Mouse (Mus musculus) CD4-positive helper T cell, adult 2 months (primary cell): ENCODE data around the gene Vac14.

ENCODE experiments used
- DNase-seq: peaks from one replicate; pipeline ENCODE4 v3.0.0-alpha.2; 2012; ENCODE audit warnings: low read depth, missing footprints, low spot score

Vac14 gene

DNA sequence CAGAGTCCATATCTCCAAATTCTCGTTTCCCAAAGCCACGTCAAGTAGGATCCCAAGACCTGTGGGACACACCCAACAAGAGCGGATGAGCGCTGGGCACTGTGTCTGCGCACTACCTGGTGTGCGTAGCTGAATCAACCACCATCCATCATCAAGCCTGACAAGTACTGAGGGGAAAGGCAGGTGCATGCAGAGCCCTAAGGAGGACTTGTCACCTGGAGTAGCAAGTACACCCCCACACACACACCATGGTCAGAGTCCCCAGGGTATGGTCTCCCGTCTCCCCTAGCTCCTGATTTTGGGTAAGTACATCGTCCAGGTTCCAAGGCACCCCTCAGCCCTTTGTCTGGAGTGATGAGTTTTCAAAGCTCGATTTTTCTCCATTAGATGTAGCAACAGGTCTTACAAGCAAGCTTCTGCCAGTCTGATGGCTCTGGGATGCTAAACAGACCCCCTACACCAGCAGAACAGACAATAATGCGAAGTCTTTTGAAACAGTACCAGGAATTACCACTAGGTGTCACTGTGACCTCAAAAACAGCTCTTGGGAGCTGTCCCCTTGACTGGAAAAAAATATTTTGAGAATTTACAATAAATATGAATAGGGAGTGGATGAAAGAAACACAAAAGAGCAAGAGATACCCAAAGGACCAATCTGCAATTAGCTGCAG is 131.2 kb downstream of the Vac14 start:
- peak; percentile 57 for DNase-seq

DNA sequence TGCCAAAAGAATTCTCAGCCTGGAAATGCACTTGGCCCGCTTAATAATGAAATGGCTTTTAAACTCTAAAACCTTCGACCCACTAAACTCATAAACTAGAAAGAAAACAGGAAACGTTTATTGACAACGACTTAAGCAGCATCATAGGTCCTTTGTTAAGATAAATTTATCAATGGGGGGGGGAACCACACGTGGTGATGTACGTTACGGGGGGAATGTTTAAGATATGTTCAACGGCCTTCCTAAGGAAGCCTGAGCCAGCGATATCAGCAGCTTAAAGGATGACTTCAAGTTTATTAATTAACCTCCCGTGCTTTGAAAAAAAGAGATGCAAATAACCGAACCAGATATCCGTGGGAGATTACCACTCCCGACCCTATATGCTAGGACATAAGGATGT is 131.9 kb downstream of the Vac14 start:
- DNase-seq = no peak

DNA sequence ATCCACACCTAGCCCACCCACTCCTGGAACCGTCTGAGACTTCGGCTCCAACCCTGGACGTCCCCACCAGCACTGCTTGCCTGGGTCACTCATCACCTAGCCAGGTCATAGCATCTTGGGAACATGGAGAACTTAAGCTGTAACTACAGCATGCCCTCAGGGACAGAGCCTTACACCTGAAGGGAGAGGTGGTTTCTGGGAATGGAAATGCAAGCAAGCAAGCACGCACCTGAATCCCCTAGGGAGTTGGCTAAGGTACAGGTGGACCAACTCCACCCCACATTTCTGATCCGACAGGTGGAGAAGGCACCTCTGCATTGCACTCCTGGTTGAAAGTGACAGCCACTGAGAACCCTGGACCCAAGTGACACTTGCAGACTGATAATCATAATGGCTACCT is 133.1 kb downstream of the Vac14 start:
- no peak for DNase-seq

DNA sequence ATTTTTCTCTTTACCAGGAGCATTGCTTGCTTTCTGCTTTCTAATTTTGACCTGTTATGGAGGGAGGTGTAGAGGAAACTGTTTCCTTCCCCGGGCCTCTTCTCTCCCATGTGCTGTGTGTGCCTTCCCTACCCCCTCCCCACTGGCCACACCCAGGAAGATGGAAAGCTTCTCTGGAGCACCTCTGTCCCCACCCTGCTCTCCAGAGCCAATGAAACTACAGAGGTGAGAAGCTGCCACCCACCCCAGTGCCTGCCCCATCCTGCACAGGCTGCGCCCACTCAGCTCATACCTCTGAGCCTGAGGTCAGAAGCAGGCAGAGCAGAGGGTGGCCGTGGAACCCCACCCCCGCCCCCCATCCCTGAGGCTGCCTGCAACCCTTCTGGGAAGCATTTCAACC is 136.3 kb downstream of the Vac14 start:
- no peak for DNase-seq

DNA sequence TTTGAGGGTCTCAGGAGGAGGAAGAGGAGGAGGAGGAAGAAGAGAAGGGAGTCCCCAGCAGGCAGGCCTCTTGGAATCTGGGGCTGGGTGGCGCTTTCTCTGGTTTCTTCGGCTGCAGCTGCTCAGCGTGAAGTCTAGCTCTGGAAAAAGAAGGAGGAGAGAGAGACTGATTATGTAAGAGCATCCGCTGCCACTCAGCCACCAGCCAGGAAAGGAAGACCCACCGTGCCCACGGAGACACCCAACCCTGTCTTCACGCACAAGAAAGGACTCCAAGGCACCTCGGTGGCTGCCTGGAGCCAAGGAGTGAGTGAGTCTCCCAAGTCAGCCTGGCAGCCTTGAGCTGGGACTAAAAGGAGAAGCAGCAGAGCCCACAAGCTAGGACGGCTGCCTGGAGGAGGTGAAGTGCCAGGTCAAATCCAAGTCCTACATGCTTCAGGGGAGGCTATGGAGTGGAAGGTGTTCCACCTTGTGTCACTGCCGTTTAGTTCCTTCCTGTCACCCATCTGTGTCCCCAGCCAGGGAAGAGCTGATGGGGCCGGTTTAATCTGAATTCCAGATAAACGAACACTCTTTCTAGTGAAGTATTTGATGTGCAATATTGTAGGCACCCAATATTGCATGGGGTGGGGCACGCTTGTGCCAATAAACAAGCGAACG is 137.3 kb downstream of the Vac14 start:
- no peak for DNase-seq

DNA sequence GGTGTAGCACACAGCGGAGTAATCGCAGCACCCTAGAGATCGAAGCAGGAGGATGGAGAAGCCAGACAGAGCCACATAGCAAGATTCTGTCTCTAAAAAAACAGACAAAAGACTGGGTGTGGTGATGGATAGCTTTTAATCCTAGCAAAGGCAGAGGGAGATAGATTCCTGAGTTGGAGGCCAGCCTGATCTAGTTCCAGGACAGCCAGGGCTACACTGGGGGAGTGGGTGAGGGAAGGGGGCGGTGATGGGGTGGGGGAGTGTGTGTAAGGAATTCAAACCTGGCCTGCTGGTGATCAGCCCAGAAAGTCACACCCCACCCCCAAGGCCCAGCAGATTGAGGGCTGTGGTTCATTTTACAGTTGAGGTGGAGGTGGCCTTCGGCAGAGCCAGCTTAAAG is 137.8 kb downstream of the Vac14 start:
- DNase-seq = no peak

DNA sequence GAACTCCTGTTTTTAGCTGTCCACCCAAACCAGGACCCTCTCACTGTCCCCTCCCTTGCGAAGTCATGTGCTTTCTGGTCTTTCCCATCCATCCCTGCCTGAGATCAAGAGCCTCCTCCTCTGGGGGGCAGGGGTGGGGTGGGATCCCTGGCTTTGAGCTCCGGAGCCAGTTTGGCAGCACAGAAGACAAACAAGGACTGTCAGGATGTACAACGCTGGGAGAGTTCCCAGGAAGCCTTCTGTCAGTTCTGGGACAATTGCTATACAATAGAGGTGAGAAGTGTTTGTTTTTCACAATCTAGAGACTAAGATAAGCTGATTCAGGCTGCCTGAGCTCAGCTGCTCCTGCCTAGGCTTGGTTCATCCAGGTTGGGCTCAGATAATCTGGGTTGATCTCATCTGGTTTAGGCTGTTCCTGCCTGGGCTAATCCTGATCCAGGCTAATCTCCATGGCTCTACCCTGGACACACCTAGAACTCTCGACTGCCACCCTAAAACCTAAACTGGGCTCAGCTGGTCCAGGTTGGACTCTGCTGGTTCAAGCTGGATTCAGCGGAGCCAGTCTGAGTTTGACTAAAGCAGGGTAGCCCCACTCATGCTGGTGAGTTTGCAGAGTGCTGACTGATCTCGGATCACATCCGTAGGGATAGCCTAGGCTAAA is 142.0 kb downstream of the Vac14 start:
- no peak for DNase-seq

DNA sequence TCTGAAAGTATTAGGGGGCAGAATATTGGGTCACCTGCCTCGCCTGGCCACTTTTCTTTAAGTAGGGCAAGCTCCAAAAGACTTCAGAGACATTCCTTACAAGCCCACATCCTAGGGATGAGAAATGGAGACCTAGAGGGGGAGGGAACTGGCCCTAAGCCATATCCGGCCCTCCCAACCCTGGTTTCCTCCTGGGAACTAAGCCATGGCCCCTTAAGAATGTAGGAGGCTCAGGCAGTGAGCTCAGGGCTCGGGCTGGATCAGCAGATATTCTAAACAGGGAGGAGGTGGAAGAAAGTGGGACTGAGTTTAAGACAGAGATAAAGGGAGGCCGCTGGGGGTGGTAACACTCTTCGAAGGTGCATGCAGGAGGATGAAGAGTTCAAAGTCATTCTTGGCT is 142.8 kb downstream of the Vac14 start:
- no peak for DNase-seq

DNA sequence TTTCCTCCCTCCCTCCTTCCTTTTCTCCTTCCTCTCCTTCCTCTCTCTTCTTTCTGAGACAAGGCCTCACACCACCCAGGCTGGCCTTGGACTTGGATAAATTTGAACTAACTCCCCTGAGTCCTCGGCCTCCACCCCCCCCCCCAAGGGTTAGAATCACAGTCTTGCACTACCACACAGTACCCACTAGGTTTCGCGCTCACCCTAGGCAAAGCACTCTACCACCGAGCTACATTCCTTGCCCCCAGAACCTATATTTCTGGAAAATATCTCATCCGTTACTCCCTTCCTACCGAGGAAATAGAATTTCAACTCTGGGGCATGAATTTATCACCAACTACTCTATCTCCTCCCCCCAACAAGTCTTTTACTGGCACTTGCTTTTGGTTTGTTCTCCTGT is 143.6 kb downstream of the Vac14 start:
- no peak for DNase-seq

DNA sequence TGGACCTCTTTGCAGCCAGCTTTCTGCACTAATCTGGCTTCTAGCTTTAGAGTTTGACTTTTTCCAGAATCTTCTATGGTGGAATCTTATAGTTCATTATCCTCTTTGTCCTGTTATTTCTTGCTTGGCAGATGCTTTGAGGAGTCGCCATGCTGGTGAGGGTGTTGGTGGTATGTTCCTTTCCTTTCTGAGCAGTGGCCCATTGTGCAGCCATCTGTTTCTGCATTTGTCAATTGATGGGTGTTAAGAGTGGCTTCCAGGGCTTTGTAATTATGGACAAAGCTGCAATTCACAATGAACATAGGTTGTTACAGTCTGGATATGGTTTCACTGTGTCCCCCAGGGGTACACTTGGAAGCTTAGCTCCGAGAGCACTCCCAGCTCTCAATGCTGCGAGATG is 146.3 kb downstream of the Vac14 start:
- DNase-seq = no peak

DNA sequence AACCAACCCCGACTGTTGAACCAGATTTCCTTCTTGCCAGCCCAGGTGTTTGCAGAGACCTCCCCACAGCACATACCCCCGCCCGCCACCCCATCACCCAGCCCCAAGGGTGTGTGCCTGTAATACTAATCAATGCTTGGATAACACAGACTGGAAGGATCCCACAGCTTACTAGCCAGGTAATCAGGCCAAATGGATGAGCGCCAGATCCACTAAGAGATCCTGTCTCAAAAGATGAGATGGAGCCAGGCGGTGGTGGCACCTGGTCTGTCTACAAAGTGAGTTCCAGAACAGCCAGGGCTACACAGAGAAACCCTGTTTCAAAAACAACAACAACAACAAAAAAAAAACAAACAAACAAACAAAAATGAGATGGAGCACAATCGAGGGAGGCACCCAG is 148.9 kb downstream of the Vac14 start:
- DNase-seq = no peak
